Mouse (Mus musculus) intestine, embryonic 16.5 days (tissue): ENCODE results near the gene Ppat. TPM values are rescaled to one million over a fixed set of nuclear protein-coding genes. Genes with fewer than 3 reads are reported as not detected.
"Not testable (repeated sequence)": the region's sequence is repeated elsewhere in the genome, so short reads cannot be mapped to it uniquely, and the experiment has no call there.

Experiments used
- ATAC-seq: fragments of 200-750 bp; cut with Nextera tagmentation; 2 replicates; pipeline ENCODE4 v1.8.0; 2017; ENCODE audit warnings: moderate TSS enrichment, moderate library complexity
- H3K27ac ChIP-seq: fragments of 300-500 bp; sonication (generic); 2 replicates; pipeline ENCODE4 v1.5.1; 2014; ENCODE audit warnings: mild to moderate bottlenecking, low read length
- H3K27me3 ChIP-seq: fragments of 300-500 bp; sonication (generic); replicated peaks from 2 replicates; pipeline ENCODE4 v1.6.1; 2014; ENCODE audit warnings: low read length, control low read depth, mixed read lengths; ENCODE audit not compliant: control insufficient read depth, insufficient read depth
- H3K36me3 ChIP-seq: fragments of 300-500 bp; sonication (generic); 2 replicates; pipeline ENCODE4 v1.6.1; 2014; ENCODE audit warnings: low read length, control low read depth; ENCODE audit not compliant: control insufficient read depth, insufficient read depth
- H3K4me1 ChIP-seq: fragments of 300-500 bp; sonication (generic); 2 replicates; pipeline ENCODE4 v1.6.1; 2014; ENCODE audit warnings: low read length, control low read depth, mixed read lengths; ENCODE audit not compliant: control insufficient read depth, insufficient read depth
- H3K4me2 ChIP-seq: fragments of 300-500 bp; sonication (generic); 2 replicates; pipeline ENCODE4 v1.6.1; 2014; ENCODE audit warnings: low read depth, low read length, control low read depth
- H3K4me3 ChIP-seq: fragments of 300-500 bp; sonication (generic); 2 replicates; pipeline ENCODE4 v1.5.1; 2014; ENCODE audit warnings: mild to moderate bottlenecking, low read length
- H3K9ac ChIP-seq: fragments of 300-500 bp; sonication (generic); 2 replicates; pipeline ENCODE4 v1.6.1; 2014; ENCODE audit warnings: low read depth, low read length
- H3K9me3 ChIP-seq: fragments of 300-500 bp; sonication (generic); 2 replicates; pipeline ENCODE4 v1.6.1; 2016; ENCODE audit warnings: low read length, control low read depth; ENCODE audit not compliant: control insufficient read depth
- WGBS: fragments of 180-500 bp; shearing (Covaris S2); extraction: QIAGEN DNeasy Blood & Tissue Kit; methylation state at CpG from one replicate; pipeline ENCODE4 v1.1.7; 2014; 5-methylcytosine and 5-hydroxymethylcytosine counted together
- polyA plus RNA-seq: library from polyadenylated mRNA; unstranded; fragments of >200 nt; fragmentation: Nextera tagmentation; extraction: Ambion mirVana; gene quantifications from 2 replicates; pipeline ENCODE4 v1.2.1, GENCODE M21; 2015

The Ppat gene
- polyA plus RNA-seq, 1 experiment from 2014 or later, result 22.1 TPM

DNA sequence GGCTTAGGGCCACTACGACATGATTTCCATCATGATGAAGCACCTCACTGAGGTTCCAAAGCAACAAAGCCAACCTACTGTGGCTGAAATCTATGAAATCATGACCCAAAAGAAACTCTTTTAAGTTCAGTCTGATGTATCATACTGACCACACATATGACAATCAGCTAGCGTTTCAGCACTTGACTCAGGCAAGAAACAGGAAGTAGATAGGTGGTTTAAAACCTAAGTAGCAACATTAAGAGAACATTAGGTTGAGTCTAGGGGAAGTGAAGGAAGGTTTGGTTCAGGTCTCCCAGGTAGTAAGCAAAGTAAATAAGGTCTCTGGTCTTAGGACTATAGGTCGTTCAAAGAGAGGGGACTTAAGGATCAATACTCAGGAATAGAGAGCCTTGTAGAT, 22.1 kb upstream of the Ppat start:
- Histone ChIP-seq H3K36me3 (peaks cover 6% of the 10 kb centered on the region; the same call in 1 of the 2 replicates), H3K4me1 (peaks cover 11% of the 10 kb centered on the region; the same call in 1 of the 2 replicates), H3K9me3 (no peaks in the 10 kb centered on the region), H3K27ac (no peak overlapping the region), H3K4me2 (peak overlapping the region; percentile 62), H3K9ac (peak overlapping the region; percentile 92; the same call in 1 of the 2 replicates), H3K4me3 (peak overlapping the region; percentile 78), H3K27me3 (no peaks in the 10 kb centered on the region)
- ATAC-seq, result no peak
- 57% methylated on average over 3 of the region's 3 CpGs for WGBS

GRCm38 (mm10) chr5:76971115-76971514, 19.7 kb upstream of the Ppat start:
- H3K4me2 ChIP-seq, H3K4me3 ChIP-seq, H3K9me3 ChIP-seq, H3K27me3 ChIP-seq, ATAC-seq, H3K36me3 ChIP-seq, H3K9ac ChIP-seq, H3K27ac ChIP-seq: not testable (repeated sequence)
- 59% methylated on average over 1 of the region's 1 CpGs for WGBS
- H3K4me1 ChIP-seq, result peaks cover 11% of the 10 kb centered on the region; the same call in 1 of the 2 replicates

GRCm38 (mm10) chr5:76969250-76969649, 17.9 kb upstream of the Ppat start:
- ATAC-seq, result no peak
- Histone ChIP-seq H3K4me2 (no peak overlapping the region), H3K9me3 (no peaks in the 10 kb centered on the region), H3K9ac (no peak overlapping the region), H3K27ac (no peak overlapping the region), H3K36me3 (peaks cover 13% of the 10 kb centered on the region), H3K4me3 (no peak overlapping the region), H3K4me1 (peaks cover 5% of the 10 kb centered on the region; the same call in 1 of the 2 replicates), H3K27me3 (no peaks in the 10 kb centered on the region)
- WGBS, result 65% methylated on average over 5 of the region's 5 CpGs

DNA sequence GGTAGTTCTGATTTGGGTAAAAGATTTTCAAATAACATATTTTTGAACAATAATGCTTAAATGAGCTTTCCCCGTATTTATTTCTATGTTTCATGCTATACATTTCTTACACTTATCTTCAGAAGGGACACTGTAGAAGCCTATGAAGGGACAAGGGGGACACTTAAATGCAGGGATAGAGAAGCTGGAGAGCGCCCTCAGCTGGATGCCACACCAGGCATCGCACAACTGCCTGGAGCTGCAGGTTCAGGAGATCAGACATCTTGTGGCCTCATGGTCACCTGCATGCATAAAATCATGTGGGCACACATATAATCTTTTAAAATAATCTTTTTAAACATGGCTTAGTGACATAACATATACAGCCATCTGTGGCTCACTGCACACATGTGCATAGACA, 13.3 kb upstream of the Ppat start:
- Histone ChIP-seq H3K27me3 (no peaks in the 10 kb centered on the region), H3K4me1 (no peaks in the 10 kb centered on the region), H3K27ac (no peak overlapping the region), H3K9me3 (no peaks in the 10 kb centered on the region), H3K4me3 (no peak overlapping the region), H3K4me2 (no peak overlapping the region), H3K9ac (no peak overlapping the region), H3K36me3 (peaks cover 16% of the 10 kb centered on the region)
- WGBS, result 92% methylated on average over 3 of the region's 3 CpGs
- ATAC-seq, result no peak

GRCm38 (mm10) chr5:76962545-76962944, 11.2 kb upstream of the Ppat start:
- Histone ChIP-seq H3K4me2 (no peak overlapping the region), H3K4me1 (no peaks in the 10 kb centered on the region), H3K27ac (no peak overlapping the region), H3K9ac (no peak overlapping the region), H3K36me3 (peaks cover 9% of the 10 kb centered on the region), H3K27me3 (no peaks in the 10 kb centered on the region), H3K9me3 (no peaks in the 10 kb centered on the region), H3K4me3 (no peak overlapping the region)
- no peak for ATAC-seq
- WGBS, result 86% methylated on average over 11 of the region's 11 CpGs

DNA sequence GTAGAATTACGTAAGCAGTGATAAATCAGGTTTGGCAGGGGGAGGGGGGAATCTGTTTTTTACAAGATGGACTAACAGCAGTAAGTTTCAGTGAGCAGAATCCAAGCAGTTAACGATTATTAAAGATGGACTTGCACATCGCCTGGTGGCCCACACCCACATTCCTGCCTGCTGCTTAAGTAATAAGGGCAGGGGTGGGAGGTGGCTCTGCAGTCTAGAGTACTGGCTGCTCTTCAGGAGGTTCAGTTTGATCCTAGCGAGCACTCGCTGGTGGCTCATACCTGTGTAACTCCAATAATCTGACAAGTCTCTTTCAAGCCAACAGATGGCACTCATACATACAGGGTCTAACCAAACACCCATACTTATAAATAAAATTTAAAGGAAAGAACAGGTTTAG, 8.2 kb upstream of the Ppat start:
- Histone ChIP-seq H3K4me1 (peaks cover 10% of the 10 kb centered on the region), H3K4me3 (no peak overlapping the region), H3K9ac (no peak overlapping the region), H3K27me3 (no peaks in the 10 kb centered on the region), H3K27ac (no peak overlapping the region), H3K36me3 (peaks cover 9% of the 10 kb centered on the region; the same call in 1 of the 2 replicates), H3K4me2 (no peak overlapping the region), H3K9me3 (no peaks in the 10 kb centered on the region)
- ATAC-seq, result peak; percentile 66; the same call in 1 of the 2 replicates
- WGBS, result 77% methylated on average over 5 of the region's 5 CpGs

DNA sequence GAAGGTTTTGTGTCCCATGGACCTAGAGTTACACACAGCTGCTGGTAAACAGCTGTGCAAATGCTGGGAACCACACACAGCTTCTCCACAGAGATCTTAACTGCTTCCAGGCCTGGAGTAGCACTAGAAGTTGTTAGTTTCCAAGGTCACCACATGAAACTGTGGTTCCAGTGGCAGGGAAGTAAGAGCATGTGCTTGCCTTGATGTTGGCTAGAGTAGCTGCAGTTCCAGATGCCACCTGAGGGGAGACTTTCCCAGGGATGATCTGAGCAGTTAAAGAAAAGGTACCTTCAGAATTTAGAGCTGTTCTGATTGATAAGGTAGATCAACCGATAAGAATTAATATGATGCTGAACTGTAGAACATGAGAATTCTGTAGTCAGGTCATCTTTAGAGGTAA, 6.6 kb upstream of the Ppat start:
- no peak overlapping the region for H3K4me2 ChIP-seq
- no peak overlapping the region for H3K4me3 ChIP-seq
- peaks cover 16% of the 10 kb centered on the region for H3K4me1 ChIP-seq
- H3K36me3 ChIP-seq, result peaks cover 7% of the 10 kb centered on the region; the same call in 1 of the 2 replicates
- H3K27me3 ChIP-seq, result no peaks in the 10 kb centered on the region
- H3K27ac ChIP-seq, result no peak overlapping the region
- 98% methylated on average over 1 of the region's 1 CpGs for WGBS
- no peaks in the 10 kb centered on the region for H3K9me3 ChIP-seq
- ATAC-seq, result no peak
- H3K9ac ChIP-seq, result no peak overlapping the region

DNA sequence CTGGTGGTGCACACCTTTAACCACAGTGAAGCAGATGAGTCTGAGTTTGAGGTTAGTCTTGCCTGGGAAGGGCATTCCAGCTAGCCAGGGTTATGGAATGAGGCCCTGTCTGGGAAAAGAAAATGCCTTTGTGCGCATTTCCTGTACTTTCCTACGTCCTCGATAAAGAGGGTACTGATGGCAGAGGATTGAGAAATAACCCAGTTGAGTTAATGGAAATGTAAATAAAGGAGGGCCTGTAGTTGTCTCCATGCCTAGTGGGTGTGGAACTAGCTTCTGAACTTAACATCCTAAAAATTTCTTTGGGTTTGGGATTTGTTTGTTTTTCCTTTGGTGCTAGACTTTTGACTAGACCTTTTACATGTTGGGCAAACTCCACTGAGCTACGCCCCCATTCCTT, 4.1 kb upstream of the Ppat start:
- Histone ChIP-seq H3K4me3 (no peak overlapping the region), H3K27me3 (no peaks in the 10 kb centered on the region), H3K36me3 (0 out of 2 replicates have a peak, but pooled peaks cover 5% of the 10 kb centered on the region), H3K9ac (no peak overlapping the region), H3K9me3 (no peaks in the 10 kb centered on the region), H3K4me1 (peaks cover 21% of the 10 kb centered on the region), H3K4me2 (no peak overlapping the region), H3K27ac (peak overlapping the region; percentile 38)
- ATAC-seq, result no peak
- 59% methylated on average over 4 of the region's 4 CpGs for WGBS

- no peak for ATAC-seq
- Histone ChIP-seq H3K4me1 (peaks cover 27% of the 10 kb centered on the region), H3K27me3 (no peaks in the 10 kb centered on the region), H3K36me3 (0 out of 2 replicates have a peak, but pooled peaks cover 5% of the 10 kb centered on the region), H3K9me3 (no peaks in the 10 kb centered on the region), H3K9ac (no peak overlapping the region), H3K27ac (peak overlapping the region; percentile 40), H3K4me2 (no peak overlapping the region), H3K4me3 (no peak overlapping the region)
- 68% methylated on average over 6 of the region's 6 CpGs for WGBS
Measured at GRCm38 (mm10) chr5:76954271-76954900, 3.0 kb upstream of the Ppat start.

DNA sequence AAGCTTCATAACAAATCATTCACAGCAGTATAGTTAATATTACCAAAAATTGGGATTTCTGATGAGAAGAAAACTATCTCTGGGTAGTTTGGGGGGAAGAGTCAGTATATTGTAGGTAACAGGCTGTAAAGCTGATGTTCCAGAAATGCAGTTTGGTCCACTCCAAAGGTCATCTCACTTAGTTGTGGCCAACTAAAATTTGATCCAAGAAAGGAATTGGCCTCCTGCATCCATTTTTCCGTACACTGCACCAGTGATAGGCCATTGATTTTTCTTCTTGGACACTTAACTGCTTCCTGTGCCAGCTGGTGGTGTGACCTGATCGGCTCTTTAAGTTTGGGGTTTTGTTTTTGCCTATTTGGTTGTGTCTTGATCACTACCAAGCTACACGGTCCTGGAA, 2.4 kb upstream of the Ppat start:
- H3K27ac ChIP-seq, result peak overlapping the region; percentile 40

More for the DNA sequence above, 2.4 kb upstream of the Ppat start:
- Histone ChIP-seq H3K4me3 (no peak overlapping the region), H3K4me2 (no peak overlapping the region), H3K9me3 (no peaks in the 10 kb centered on the region), H3K27me3 (no peaks in the 10 kb centered on the region), H3K4me1 (peaks cover 27% of the 10 kb centered on the region), H3K9ac (no peak overlapping the region), H3K36me3 (0 out of 2 replicates have a peak, but pooled peaks cover 5% of the 10 kb centered on the region)
- 57% methylated on average over 3 of the region's 3 CpGs for whole genome bisulfite sequencing
- ATAC-seq, result no peak
